ENCODE assay signal across 9 mouse cellular contexts in genomic region chr15:97135291-97135690, GRCm38 (mm10).
DNase-seq lines count a peak whose midpoint lies in the region; ATAC-seq and TF ChIP-seq lines count a peak whose summit lies in the region.
"Had no signal": no experiment of that assay in that cellular context is flagged by ENCODE, and none has a peak within 500 bp of the region (broad histone marks: within the 10 kb centered on the region; RNA-seq: fewer than 3 reads in every experiment).

No protein-coding gene starts in this region.

- no peak overlapping the region for H3K9ac ChIP-seq in neural tube, embryonic 15.5 days (replicated peaks)
- H3K9ac ChIP-seq in heart, postnatal 0 days (replicated peaks; ENCODE audit: low read depth, low read length), result no peak overlapping the region
- H3K9ac ChIP-seq: hindbrain, embryonic 15.5 days had no signal

- no peaks in the 10 kb centered on the region for H3K36me3 ChIP-seq in neural tube, embryonic 15.5 days
- no peaks in the 10 kb centered on the region for H3K36me3 ChIP-seq in heart, postnatal 0 days (replicated peaks; ENCODE audit: control insufficient read depth, insufficient read depth, low read length)
- H3K36me3 ChIP-seq: hindbrain, embryonic 15.5 days had no signal

- no peak for ATAC-seq in neural tube, embryonic 15.5 days (ENCODE audit: low FRiP score)
- no peak for ATAC-seq in heart, postnatal 0 days (ENCODE audit: insufficient read depth, low read depth)

- peak; percentile 89 for TF ChIP-seq CTCF in heart, postnatal 0 days (IDR thresholded peaks at IDR 0.05; ENCODE audit: low read depth)
- peak; percentile 76 for TF ChIP-seq CTCF in left cerebral cortex, adult 2 months (IDR thresholded peaks at IDR 0.05)

- TF ChIP-seq EP300 in heart, postnatal 0 days (IDR thresholded peaks at IDR 0.05; ENCODE audit: low read depth), result no peak

- peak; percentile 46 for DNase-seq in neural tube, embryonic 10.5 days (ENCODE audit: extremely low spot score, low spot score)
- peak; percentile 84 for DNase-seq in ZHBTc4 (ENCODE audit: low read depth, low spot score)
- peak; percentile 91 for DNase-seq in embryo, embryonic 11 days
- peak; percentile 89 for DNase-seq in heart, postnatal 0 days (ENCODE audit: low spot score)
- peak; percentile 21 to 34 for DNase-seq in left cerebral cortex, adult 2 months (ENCODE audit: extremely low spot score in 1 of 2, low spot score in 2 of 2)
- DNase-seq in ovary, postnatal 14 days (ENCODE audit: low spot score), result peak; percentile 44
- no peak for DNase-seq in spleen, postnatal 4 days (ENCODE audit: low spot score in 2 of 2)

- 12% methylated on average over 11 of the region's 11 CpGs for WGBS in neural tube, embryonic 15.5 days
- 8% methylated on average over 11 of the region's 11 CpGs for WGBS in heart, postnatal 0 days

- H3K27ac ChIP-seq in neural tube, embryonic 15.5 days (replicated peaks), result no peak overlapping the region
- H3K27ac ChIP-seq in heart, postnatal 0 days (ENCODE audit: low read depth), result no peak overlapping the region
- H3K27ac ChIP-seq in left cerebral cortex, adult 2 months, result no peak overlapping the region
- H3K27ac ChIP-seq: hindbrain, embryonic 15.5 days had no signal

- H3K4me3 ChIP-seq in neural tube, embryonic 15.5 days (replicated peaks), result no peak overlapping the region
- no peak overlapping the region for H3K4me3 ChIP-seq in heart, postnatal 0 days (ENCODE audit: low read depth, low read length)
- no peak overlapping the region for H3K4me3 ChIP-seq in left cerebral cortex, adult 2 months
- H3K4me3 ChIP-seq: hindbrain, embryonic 15.5 days had no signal

- H3K9me3 ChIP-seq in neural tube, embryonic 15.5 days (replicated peaks), result peaks cover 3% of the 10 kb centered on the region; the same call in 1 of the 2 replicates
- peaks cover 8% of the 10 kb centered on the region for H3K9me3 ChIP-seq in heart, postnatal 0 days (replicated peaks; ENCODE audit: control insufficient read depth, low read length)
- H3K9me3 ChIP-seq: hindbrain, embryonic 15.5 days had no signal

- H3K4me2 ChIP-seq in neural tube, embryonic 15.5 days, result no peak overlapping the region
- no peak overlapping the region for H3K4me2 ChIP-seq in heart, postnatal 0 days (ENCODE audit: low read depth, low read length)
- H3K4me2 ChIP-seq: hindbrain, embryonic 15.5 days had no signal

- no peaks in the 10 kb centered on the region for H3K4me1 ChIP-seq in neural tube, embryonic 15.5 days
- H3K4me1 ChIP-seq in heart, postnatal 0 days (ENCODE audit: control insufficient read depth, insufficient read depth), result no peaks in the 10 kb centered on the region
- H3K4me1 ChIP-seq: hindbrain, embryonic 15.5 days had no signal

- intact Hi-C loops in left cerebral cortex, adult 2 months (cut with DNase I), result loop anchor here (2.0 to 10.0 kb wide), 4 partner anchors 178 to 590 kb away; partner anchors contain the start of gene Slc38a2

- H3K27me3 ChIP-seq in neural tube, embryonic 15.5 days (replicated peaks), result no peaks in the 10 kb centered on the region
- no peaks in the 10 kb centered on the region for H3K27me3 ChIP-seq in heart, postnatal 0 days (ENCODE audit: control insufficient read depth, insufficient read depth, low read length)
- H3K27me3 ChIP-seq: hindbrain, embryonic 15.5 days had no signal

Comparison
In these comparisons a context has a peak if more than half of its experiments do, and no peak if none do; other contexts are left out.
1. DNase-seq: peak in neural tube, embryonic 10.5 days (single experiment), ZHBTc4 (single experiment), embryo, embryonic 11 days (single experiment), heart, postnatal 0 days (single experiment), left cerebral cortex, adult 2 months (2 of 2) and ovary, postnatal 14 days (single experiment); none in spleen, postnatal 4 days (0 of 2).